Mouse (Mus musculus) granulocyte monocyte progenitor cell, adult 5-6 weeks (primary cell): ENCODE measurements around the gene Hook1. TPM values are rescaled to one million over a fixed set of nuclear protein-coding genes. Genes with fewer than 3 reads are reported as not detected.
A peak's percentile ranks its signal among the peaks of the same experiment; 100 is the strongest.
"Not testable (repeated sequence)": the region's sequence is repeated elsewhere in the genome, so short reads cannot be mapped to it uniquely, and the experiment has no call there.

Experiments used
- ATAC-seq: replicated peaks from 2 replicates; pipeline ENCODE4 v1.8.0; 2016; ENCODE audit warnings: mild to moderate bottlenecking, moderate TSS enrichment, inconsistent platforms; ENCODE audit not compliant: poor library complexity, severe bottlenecking
- total RNA-seq, 2 experiments: library from RNA; stranded (forward) in 1 of 2; stranded (reverse) in 1 of 2; fragments of 200-712, 200-1000 nt in 1 of 2; fragments of >200 nt in 1 of 2; fragmentation: Nextera tagmentation in 1 of 2; gene quantifications; 2 replicates each; pipeline ENCODE4 v1.2.3; 2014 to 2017

The Hook1 gene
- total RNA-seq (2014; fragmentation: Nextera tagmentation) (19.0 and 21.9 TPM in 2 replicates), total RNA-seq (2017) (16.4 and 35.2 TPM in 2 replicates)

- ATAC-seq: peak; percentile 98
These were observed at the start of gene Hook1 for GRCm38 (mm10) chr4:95966928-95967724. Gene Hook1 (plus strand): TSS chr4:95967240.

GRCm38 (mm10) chr4:95917703-95918102 lies 49.3 kb upstream of the Hook1 start:
- ATAC-seq: no peak

- no peak for ATAC-seq
These were observed 46.6 kb upstream of the Hook1 start for GRCm38 (mm10) chr4:95920448-95920847.

- peak; percentile 97 for ATAC-seq
These were observed 42.5 kb upstream of the Hook1 start for GRCm38 (mm10) chr4:95924210-95925184.

- no peak for ATAC-seq
These were observed 38.2 kb upstream of the Hook1 start for GRCm38 (mm10) chr4:95928846-95929245.

- ATAC-seq: no peak
These were observed 37.1 kb upstream of the Hook1 start for GRCm38 (mm10) chr4:95929936-95930335.

GRCm38 (mm10) chr4:95931331-95931730 lies 35.7 kb upstream of the Hook1 start:
- no peak for ATAC-seq

- no peak for ATAC-seq
These were observed 33.2 kb upstream of the Hook1 start for GRCm38 (mm10) chr4:95933801-95934356.

- no peak for ATAC-seq
These were observed 32.5 kb upstream of the Hook1 start for GRCm38 (mm10) chr4:95934384-95935035.

GRCm38 (mm10) chr4:95938701-95939100 lies 28.3 kb upstream of the Hook1 start:
- ATAC-seq: no peak

- ATAC-seq: no peak
These were observed 19.1 kb upstream of the Hook1 start for GRCm38 (mm10) chr4:95947896-95948295.

- ATAC-seq: no peak
These were observed 13.7 kb upstream of the Hook1 start for GRCm38 (mm10) chr4:95953328-95953727.

- ATAC-seq: not testable (repeated sequence)
These were observed 15.2 kb downstream of the Hook1 start for GRCm38 (mm10) chr4:95982221-95982620.

- no peak for ATAC-seq
These were observed 49.8 kb downstream of the Hook1 start for GRCm38 (mm10) chr4:96016875-96017274.

GRCm38 (mm10) chr4:96022803-96023202 lies 55.8 kb downstream of the Hook1 start:
- ATAC-seq: no peak

- no peak for ATAC-seq
These were observed 61.4 kb downstream of the Hook1 start for GRCm38 (mm10) chr4:96028412-96028811.

GRCm38 (mm10) chr4:96060106-96060505 lies 93.1 kb downstream of the Hook1 start:
- ATAC-seq: no peak

- no peak for ATAC-seq
These were observed 95.0 kb downstream of the Hook1 start for GRCm38 (mm10) chr4:96062045-96062444.
